Mouse (Mus musculus) forebrain, embryonic 10.5 days (tissue): ENCODE results near the gene Olfr509. TPM values are rescaled to one million over a fixed set of nuclear protein-coding genes. Genes with fewer than 3 reads are reported as not detected.
"Not testable (repeated sequence)": the region's sequence is repeated elsewhere in the genome, so short reads cannot be mapped to it uniquely, and the experiment has no call there.

Experiments used
- DNase-seq: peaks from one replicate; pipeline ENCODE4 v3.0.0-alpha.2; 2017; ENCODE audit warnings: low spot score; ENCODE audit errors: extremely low spot score
- H3K27ac ChIP-seq: fragments of 300-500 bp; sonication (generic); 2 replicates; pipeline ENCODE4 v1.5.1; 2016; ENCODE audit warnings: mild to moderate bottlenecking
- H3K27me3 ChIP-seq: fragments of 300-500 bp; sonication (generic); 2 replicates; pipeline ENCODE4 v1.6.1; 2016; ENCODE audit warnings: mild to moderate bottlenecking; ENCODE audit not compliant: poor library complexity, severe bottlenecking
- H3K36me3 ChIP-seq: fragments of 300-500 bp; sonication (generic); replicated peaks from 2 replicates; pipeline ENCODE4 v1.6.1; 2016; ENCODE audit warnings: mild to moderate bottlenecking, moderate library complexity
- H3K4me1 ChIP-seq: fragments of 300-500 bp; sonication (generic); 2 replicates; pipeline ENCODE4 v1.6.1; 2016
- H3K4me3 ChIP-seq: fragments of 300-500 bp; sonication (generic); 2 replicates; pipeline ENCODE4 v1.5.1; 2016; ENCODE audit warnings: mild to moderate bottlenecking, moderate library complexity
- H3K9me3 ChIP-seq: fragments of 300-500 bp; sonication (generic); 2 replicates; pipeline ENCODE4 v1.6.1; 2016; ENCODE audit warnings: mild to moderate bottlenecking, moderate library complexity
- WGBS: fragments of 180-500 bp; shearing (Covaris S2); methylation state at CpG from one replicate; pipeline ENCODE4 v1.1.7; 2016; 5-methylcytosine and 5-hydroxymethylcytosine counted together
- polyA plus RNA-seq: library from polyadenylated mRNA; unstranded; fragments of >200 nt; fragmentation: Nextera tagmentation; extraction: Ambion mirVana; gene quantifications from 2 replicates; pipeline ENCODE4 v1.2.1, GENCODE M21; 2016

The Olfr509 gene
- not detected in 2 replicates for polyA plus RNA-seq

GRCm38 (mm10) chr7:108651806-108652205, at the start of gene Olfr509:
Gene Olfr509, minus strand, starts transcription at chr7:108651906.
- Histone ChIP-seq H3K36me3 (no peaks in the 10 kb centered on the region), H3K27ac (no peak within 1 kb of the TSS), H3K9me3 (peaks cover 6% of the 10 kb centered on the region; the same call in 1 of the 2 replicates), H3K4me3 (no peak within 1 kb of the TSS), H3K4me1 (no peaks in the 10 kb centered on the region), H3K27me3 (no peaks in the 10 kb centered on the region)
- no peak for DNase-seq

DNA sequence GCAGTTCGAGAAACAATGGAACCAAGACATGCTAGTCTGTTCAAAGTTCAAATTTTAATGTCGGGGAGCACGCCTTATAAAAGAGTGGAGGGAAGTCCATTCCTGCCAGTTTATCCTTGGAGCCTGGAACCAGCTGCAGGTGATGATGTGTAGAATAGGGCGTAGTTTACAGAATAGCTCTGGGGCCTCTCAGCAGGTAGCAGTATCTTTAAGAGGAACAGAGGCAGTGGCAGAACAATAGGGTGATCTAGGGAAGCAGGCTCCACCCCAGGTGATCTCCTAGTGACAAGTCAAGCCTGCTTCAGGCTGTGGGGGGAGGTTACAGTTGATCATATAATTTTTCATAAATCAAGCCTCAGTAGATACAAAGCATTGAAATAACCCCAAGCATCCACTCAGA, 27.2 kb upstream of the Olfr509 start:
- no peaks in the 10 kb centered on the region for H3K27me3 ChIP-seq
- no peak overlapping the region for H3K4me3 ChIP-seq
- H3K36me3 ChIP-seq, result no peaks in the 10 kb centered on the region
- no peaks in the 10 kb centered on the region for H3K4me1 ChIP-seq
- no peak overlapping the region for H3K27ac ChIP-seq
- peaks cover 17% of the 10 kb centered on the region; the same call in 1 of the 2 replicates for H3K9me3 ChIP-seq
- WGBS, result 86% methylated on average over 4 of the region's 4 CpGs
- DNase-seq, result no peak

- DNase-seq, result no peak
- H3K27ac ChIP-seq, result no peak overlapping the region
- H3K9me3 ChIP-seq, result peaks cover 10% of the 10 kb centered on the region; the same call in 1 of the 2 replicates
- no peaks in the 10 kb centered on the region for H3K36me3 ChIP-seq
- 78% methylated on average over 1 of the region's 1 CpGs for WGBS
- H3K4me1 ChIP-seq, result no peaks in the 10 kb centered on the region
- no peak overlapping the region for H3K4me3 ChIP-seq
- no peaks in the 10 kb centered on the region for H3K27me3 ChIP-seq
These were observed 19.4 kb upstream of the Olfr509 start for GRCm38 (mm10) chr7:108671058-108671457.

DNA sequence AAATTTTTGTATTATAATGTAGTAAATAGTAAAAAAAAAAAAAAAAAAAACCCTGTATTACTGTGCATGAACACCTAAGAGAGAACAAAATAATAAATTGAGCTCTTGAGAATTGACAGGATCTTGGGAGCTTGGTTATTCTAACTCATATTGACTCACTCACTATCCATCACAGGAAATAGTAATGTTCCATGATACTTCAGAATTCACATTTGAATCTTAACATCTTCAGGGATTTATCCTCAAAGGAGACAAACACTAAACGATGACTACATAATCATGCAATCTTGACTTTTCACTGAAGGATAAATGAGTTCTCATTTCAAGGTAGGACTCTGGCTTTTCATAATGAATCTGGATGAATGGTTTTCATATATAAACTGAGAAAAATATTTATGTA, 14.4 kb upstream of the Olfr509 start, which contains the start of gene Olfr510:
Olfr510 (plus strand) TSS at position 301 of the 400 bp plus-strand sequence.
- Histone ChIP-seq H3K4me3 (no peak within 1 kb of the TSS), H3K9me3 (no peaks in the 10 kb centered on the region), H3K4me1 (no peaks in the 10 kb centered on the region), H3K27ac (no peak within 1 kb of the TSS), H3K27me3 (no peaks in the 10 kb centered on the region), H3K36me3 (no peaks in the 10 kb centered on the region)
- WGBS, result 96% methylated on average over 1 of the region's 1 CpGs
- DNase-seq, result no peak

- Histone ChIP-seq H3K27ac (no peak overlapping the region), H3K9me3 (no peaks in the 10 kb centered on the region), H3K4me1 (no peaks in the 10 kb centered on the region), H3K4me3 (no peak overlapping the region), H3K36me3 (no peaks in the 10 kb centered on the region), H3K27me3 (no peaks in the 10 kb centered on the region)
- WGBS, result 81% methylated on average over 3 of the region's 3 CpGs
- DNase-seq, result no peak
These were observed 10.7 kb upstream of the Olfr509 start for GRCm38 (mm10) chr7:108662419-108662818.

GRCm38 (mm10) chr7:108629694-108630093, 22.0 kb downstream of the Olfr509 start, which contains the start of gene Olfr508:
Gene Olfr508, plus strand, starts transcription at chr7:108629994.
- Histone ChIP-seq H3K4me3 (no peak within 1 kb of the TSS), H3K27me3 (no peaks in the 10 kb centered on the region), H3K27ac (no peak within 1 kb of the TSS), H3K36me3 (no peaks in the 10 kb centered on the region), H3K4me1 (no peaks in the 10 kb centered on the region), H3K9me3 (no peaks in the 10 kb centered on the region)
- no peak for DNase-seq
- 91% methylated on average over 3 of the region's 3 CpGs for WGBS

GRCm38 (mm10) chr7:108621514-108621913, 30.2 kb downstream of the Olfr509 start, which contains the start of gene Olfr507:
Gene Olfr507, plus strand, starts transcription at chr7:108621814.
- 93% methylated on average over 2 of the region's 2 CpGs for WGBS
- Histone ChIP-seq H3K27ac (no peak within 1 kb of the TSS), H3K4me1 (no peaks in the 10 kb centered on the region), H3K36me3 (no peaks in the 10 kb centered on the region), H3K4me3 (no peak within 1 kb of the TSS), H3K27me3 (no peaks in the 10 kb centered on the region), H3K9me3 (no peaks in the 10 kb centered on the region)
- no peak for DNase-seq

- 67% methylated on average over 3 of the region's 3 CpGs for WGBS
- H3K27ac ChIP-seq, result not testable (repeated sequence)
These were observed 34.9 kb downstream of the Olfr509 start for GRCm38 (mm10) chr7:108616781-108617180.

DNA sequence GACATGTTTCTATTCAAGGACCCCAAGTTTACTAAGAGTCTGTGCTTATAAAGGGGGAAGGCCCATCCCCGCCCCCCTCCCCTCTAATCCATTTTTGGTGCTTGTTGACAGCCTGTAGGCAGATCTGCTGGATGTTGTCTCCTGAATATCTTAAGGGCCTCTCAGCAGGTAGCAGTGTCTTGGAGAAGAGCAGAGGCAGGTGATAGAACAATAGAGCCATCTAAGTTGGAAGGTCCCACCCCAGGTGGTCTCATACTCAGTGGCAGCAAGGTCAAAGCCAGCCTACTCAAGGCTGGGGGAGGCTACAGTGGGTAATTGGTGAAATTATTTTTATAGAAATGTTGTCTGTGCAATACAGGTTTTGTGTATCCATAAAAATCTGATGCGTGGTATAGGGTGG, 37.6 kb downstream of the Olfr509 start:
- H3K9me3 ChIP-seq, result no peaks in the 10 kb centered on the region
- no peaks in the 10 kb centered on the region for H3K36me3 ChIP-seq
- WGBS, result 96% methylated on average over 2 of the region's 2 CpGs
- H3K4me1 ChIP-seq, result no peaks in the 10 kb centered on the region
- H3K4me3 ChIP-seq, result no peak overlapping the region
- H3K27me3 ChIP-seq, result no peaks in the 10 kb centered on the region
- DNase-seq, result no peak
- H3K27ac ChIP-seq, result no peak overlapping the region

More at GRCm38 (mm10) chr7:108616781-108617180, 34.9 kb downstream of the Olfr509 start:
- H3K36me3 ChIP-seq, DNase-seq, H3K9me3 ChIP-seq, H3K27me3 ChIP-seq, H3K4me3 ChIP-seq, H3K4me1 ChIP-seq: not testable (repeated sequence)

- no peaks in the 10 kb centered on the region for H3K36me3 ChIP-seq
- no peaks in the 10 kb centered on the region for H3K4me1 ChIP-seq
- no peak for DNase-seq
- no peak within 1 kb of the TSS for H3K4me3 ChIP-seq
- H3K27me3 ChIP-seq, result no peaks in the 10 kb centered on the region
- no peaks in the 10 kb centered on the region for H3K9me3 ChIP-seq
- H3K27ac ChIP-seq, result no peak within 1 kb of the TSS
These were observed 41.2 kb downstream of the Olfr509 start, which contains the start of gene Olfr506 for GRCm38 (mm10) chr7:108610487-108610886. Gene Olfr506, plus strand, starts transcription at chr7:108610787.

- not testable (repeated sequence) for H3K4me3 ChIP-seq, H3K27ac ChIP-seq, H3K9me3 ChIP-seq, H3K36me3 ChIP-seq, H3K27me3 ChIP-seq, DNase-seq, H3K4me1 ChIP-seq
- 89% methylated on average over 3 of the region's 3 CpGs for WGBS
These were observed 49.8 kb downstream of the Olfr509 start for GRCm38 (mm10) chr7:108601916-108602315.
